Comparison of ENCODE assay signal across 8 mouse cellular contexts in genomic region chr11:5314796-5315195, GRCm38 (mm10). TPM values are rescaled to one million over a fixed set of nuclear protein-coding genes. Genes with fewer than 3 reads are reported as not detected.
DNase-seq lines count a peak whose midpoint lies in the region; ATAC-seq and TF ChIP-seq lines count a peak whose summit lies in the region.

No protein-coding gene starts in this region.

- H3K4me3 ChIP-seq in lung, adult 2 months (replicated peaks; ENCODE audit: extremely low read depth, low read depth, low read length): no peak overlapping the region
- no peak overlapping the region for H3K4me3 ChIP-seq in midbrain, embryonic 12.5 days
- no peak overlapping the region for H3K4me3 ChIP-seq in intestine, embryonic 16.5 days (ENCODE audit: low read length)

- H3K36me3 ChIP-seq in midbrain, embryonic 12.5 days: no peaks in the 10 kb centered on the region
- H3K36me3 ChIP-seq in intestine, embryonic 16.5 days (ENCODE audit: control insufficient read depth, insufficient read depth, low read length): no peaks in the 10 kb centered on the region

- peak overlapping the region; percentile 67 for H3K27ac ChIP-seq in midbrain, embryonic 12.5 days (replicated peaks)
- no peak overlapping the region for H3K27ac ChIP-seq in intestine, embryonic 16.5 days (ENCODE audit: low read length)

- H3K4me1 ChIP-seq in lung, adult 2 months (ENCODE audit: control insufficient read depth, insufficient read depth, low read length): peaks cover 6% of the 10 kb centered on the region; the same call in 1 of the 2 replicates
- H3K4me1 ChIP-seq in midbrain, embryonic 12.5 days: peaks cover 41% of the 10 kb centered on the region
- 0 out of 2 replicates have a peak, but pooled peaks cover 5% of the 10 kb centered on the region for H3K4me1 ChIP-seq in intestine, embryonic 16.5 days (ENCODE audit: control insufficient read depth, insufficient read depth, low read length)

- no peak overlapping the region for H3K9ac ChIP-seq in midbrain, embryonic 12.5 days (replicated peaks)
- no peak overlapping the region for H3K9ac ChIP-seq in intestine, embryonic 16.5 days (ENCODE audit: low read depth, low read length)

- ATAC-seq in midbrain, embryonic 12.5 days (ENCODE audit: low FRiP score, low read depth): no peak
- ATAC-seq in intestine, embryonic 16.5 days: no peak

- no peak for TF ChIP-seq POLR2A in lung, adult 2 months (IDR thresholded peaks at IDR 0.05; ENCODE audit: borderline replicate concordance, extremely low read depth, low read depth, low read length)

- no peaks in the 10 kb centered on the region for H3K9me3 ChIP-seq in midbrain, embryonic 12.5 days
- H3K9me3 ChIP-seq in intestine, embryonic 16.5 days (ENCODE audit: control insufficient read depth, low read length): no peaks in the 10 kb centered on the region

- H3K27me3 ChIP-seq in midbrain, embryonic 12.5 days: no peaks in the 10 kb centered on the region
- H3K27me3 ChIP-seq in intestine, embryonic 16.5 days (replicated peaks; ENCODE audit: control insufficient read depth, insufficient read depth, low read length): no peaks in the 10 kb centered on the region

- DNase-seq in lung, adult 18-20 months: peak; percentile 29
- DNase-seq in lung, adult 2 months: no peak
- peak; percentile 93 to 96 for DNase-seq in cerebellum, adult 18-20 months
- peak; percentile 70 for DNase-seq in heart, postnatal 4 days
- peak; percentile 46 for DNase-seq in layer of hippocampus, adult 9-11 months
- DNase-seq in yolk sac, embryonic 10.5 days (ENCODE audit: low spot score): no peak

- no peak for TF ChIP-seq CTCF in lung, adult 2 months (IDR thresholded peaks at IDR 0.05; ENCODE audit: insufficient read depth, low read length)

- H3K4me2 ChIP-seq in midbrain, embryonic 12.5 days (replicated peaks): no peak overlapping the region
- H3K4me2 ChIP-seq in intestine, embryonic 16.5 days (ENCODE audit: low read depth, low read length): no peak overlapping the region

RNA-seq across cellular contexts. Expression of gene Kremen1, which starts 53.4 kb away (rescaled TPM):
- polyA plus RNA-seq in lung, adult 2 months (2012; rRNA removed): 28.6 and 33.2 TPM in 2 replicates
- 10 to 100 TPM; 75.7 to 76.7 TPM for total RNA-seq in heart, postnatal 4 days (2021)
- polyA plus RNA-seq in midbrain, embryonic 12.5 days (2016; fragmentation: Nextera tagmentation; extraction: Ambion mirVana): 12.2 and 13.1 TPM in 2 replicates
- 9.1 and 10.5 TPM in 2 replicates for polyA plus RNA-seq in intestine, embryonic 16.5 days (2015; fragmentation: Nextera tagmentation; extraction: Ambion mirVana)

Comparison
In these comparisons a context has a peak if more than half of its experiments do, and no peak if none do; other contexts are left out.
1. DNase-seq: peak in lung, adult 18-20 months (2 of 2), cerebellum, adult 18-20 months (2 of 2), heart, postnatal 4 days (single experiment) and layer of hippocampus, adult 9-11 months (single experiment); none in lung, adult 2 months (single experiment) and yolk sac, embryonic 10.5 days (single experiment).